Mouse (Mus musculus): ENCODE measurements around the gene Gm49322. TPM values are rescaled to one million over a fixed set of nuclear protein-coding genes. Genes with fewer than 3 reads are reported as not detected.

The Gm49322 gene
- polyA plus RNA-seq, 1 experiment from 2014 or later: 2.3 TPM

DNA sequence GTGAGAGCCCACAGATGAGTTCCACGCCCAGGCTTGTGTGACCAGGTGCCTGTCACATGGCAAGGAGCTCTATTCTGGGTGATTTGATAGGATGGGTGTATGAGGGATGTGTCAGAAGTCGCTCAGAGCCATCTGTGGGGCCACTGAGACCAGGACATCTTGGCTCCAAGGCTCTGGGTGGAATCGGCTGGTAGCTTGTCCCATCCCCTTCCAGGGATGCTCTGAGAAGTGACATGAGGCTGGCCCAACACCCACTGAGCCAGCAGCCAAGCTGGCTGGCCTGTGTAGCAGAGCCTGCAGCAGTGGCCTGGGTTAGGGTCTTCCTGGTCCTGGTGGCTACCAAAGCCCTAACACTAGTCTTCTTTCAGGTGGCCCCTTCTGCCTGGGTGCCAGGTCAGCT lies 2.6 kb downstream of the Gm49322 start:
- peaks cover 49% of the 10 kb centered on the region for H3K36me3 ChIP-seq (ENCODE audit: control insufficient read depth, insufficient read depth)
- H3K27ac ChIP-seq (ENCODE audit: low read depth, low read length): no peak overlapping the region
- no peak overlapping the region for H3K4me2 ChIP-seq (replicated peaks; ENCODE audit: low read depth)
- no peaks in the 10 kb centered on the region for H3K27me3 ChIP-seq (replicated peaks; ENCODE audit: control insufficient read depth, insufficient read depth, low read length)
- 82% methylated on average over 3 of the region's 3 CpGs for WGBS
- H3K4me3 ChIP-seq (ENCODE audit: low read depth, low read length): no peak overlapping the region
- H3K4me1 ChIP-seq (replicated peaks; ENCODE audit: control insufficient read depth, insufficient read depth, low read length): no peaks in the 10 kb centered on the region; the same call in 1 of the 2 replicates
- 0 out of 2 replicates have a peak overlapping the region, but pooled peaks have one; percentile 3 for H3K9ac ChIP-seq (ENCODE audit: low read depth, low read length)
- no peak for TF ChIP-seq CTCF (IDR thresholded peaks at IDR 0.05; ENCODE audit: low read depth)
- no peaks in the 10 kb centered on the region for H3K9me3 ChIP-seq (ENCODE audit: control insufficient read depth)
- ATAC-seq: no peak

- Histone ChIP-seq H3K27me3 (replicated peaks; ENCODE audit: control insufficient read depth, insufficient read depth, low read length) (no peaks in the 10 kb centered on the region), H3K27ac (ENCODE audit: low read depth, low read length) (no peak overlapping the region), H3K36me3 (ENCODE audit: control insufficient read depth, insufficient read depth) (peaks cover 59% of the 10 kb centered on the region), H3K4me1 (replicated peaks; ENCODE audit: control insufficient read depth, insufficient read depth, low read length) (no peaks in the 10 kb centered on the region), H3K4me3 (ENCODE audit: low read depth, low read length) (no peak overlapping the region), H3K4me2 (replicated peaks; ENCODE audit: low read depth) (no peak overlapping the region), H3K9me3 (ENCODE audit: control insufficient read depth) (no peaks in the 10 kb centered on the region), H3K9ac (ENCODE audit: low read depth, low read length) (no peak overlapping the region)
- WGBS: 87% methylated on average over 10 of the region's 10 CpGs
- no peak for TF ChIP-seq CTCF (IDR thresholded peaks at IDR 0.05; ENCODE audit: low read depth)
- no peak for ATAC-seq
Observed at GRCm38 (mm10) chr10:80609269-80609924, 3.6 kb downstream of the Gm49322 start.

GRCm38 (mm10) chr10:80610116-80610785 lies 4.4 kb downstream of the Gm49322 start:
- Histone ChIP-seq H3K4me2 (replicated peaks; ENCODE audit: low read depth) (no peak overlapping the region), H3K4me3 (ENCODE audit: low read depth, low read length) (no peak overlapping the region), H3K9ac (ENCODE audit: low read depth, low read length) (no peak overlapping the region), H3K27ac (ENCODE audit: low read depth, low read length) (no peak overlapping the region), H3K27me3 (replicated peaks; ENCODE audit: control insufficient read depth, insufficient read depth, low read length) (no peaks in the 10 kb centered on the region), H3K36me3 (ENCODE audit: control insufficient read depth, insufficient read depth) (peaks cover 67% of the 10 kb centered on the region), H3K9me3 (ENCODE audit: control insufficient read depth) (no peaks in the 10 kb centered on the region), H3K4me1 (replicated peaks; ENCODE audit: control insufficient read depth, insufficient read depth, low read length) (no peaks in the 10 kb centered on the region)
- 90% methylated on average over 9 of the region's 9 CpGs for WGBS
- TF ChIP-seq CTCF (IDR thresholded peaks at IDR 0.05; ENCODE audit: low read depth): no peak
- no peak for ATAC-seq

DNA sequence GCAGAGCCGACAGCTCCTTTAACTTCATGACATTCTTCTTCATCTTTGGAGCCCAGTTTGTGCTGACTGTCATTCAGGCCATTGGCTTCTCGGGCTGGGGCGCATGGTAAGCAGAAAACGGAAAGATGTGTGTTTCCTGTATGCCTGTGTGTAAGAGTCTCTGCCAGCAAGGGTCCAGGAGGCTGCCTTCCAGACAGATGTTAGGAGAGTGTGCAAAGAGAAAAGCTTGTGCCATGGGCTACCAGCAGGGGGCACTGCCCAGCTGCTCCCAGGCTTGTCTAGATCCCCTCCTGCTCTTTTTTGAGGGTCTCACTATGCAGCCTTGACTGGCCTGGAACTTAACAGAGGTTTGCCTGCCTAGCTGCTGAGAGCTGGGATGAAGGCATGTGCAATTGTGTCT lies 5.2 kb downstream of the Gm49322 start:
- peak; percentile 86 for TF ChIP-seq CTCF (IDR thresholded peaks at IDR 0.05; ENCODE audit: low read depth)
- no peak overlapping the region for H3K4me3 ChIP-seq (ENCODE audit: low read depth, low read length)
- WGBS: 82% methylated on average over 4 of the region's 4 CpGs

DNA sequence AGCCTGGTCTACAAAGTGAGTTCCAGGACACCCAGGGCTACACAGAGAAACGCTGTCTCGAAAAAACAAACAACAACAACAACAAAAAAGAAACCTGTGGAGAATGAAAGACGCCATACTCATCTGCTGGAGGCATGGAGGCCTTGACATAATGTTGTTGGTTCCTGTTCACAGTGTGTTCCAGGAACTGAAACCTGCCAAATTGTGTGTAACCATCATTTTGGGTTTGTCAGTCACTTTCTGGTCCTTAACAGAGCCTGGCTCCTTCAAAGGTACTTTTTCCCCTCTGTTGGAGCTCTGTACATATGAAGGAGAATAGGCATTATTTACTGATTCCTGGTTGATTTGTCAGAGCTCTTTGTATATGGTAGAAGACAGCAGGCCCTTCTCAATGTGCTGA lies 6.1 kb downstream of the Gm49322 start:
- WGBS: 93% methylated on average over 3 of the region's 3 CpGs
- H3K4me3 ChIP-seq (ENCODE audit: low read depth, low read length): no peak overlapping the region
- no peak overlapping the region for H3K27ac ChIP-seq (ENCODE audit: low read depth, low read length)
- TF ChIP-seq CTCF (IDR thresholded peaks at IDR 0.05; ENCODE audit: low read depth): no peak
- no peaks in the 10 kb centered on the region for H3K9me3 ChIP-seq (ENCODE audit: control insufficient read depth)
- no peaks in the 10 kb centered on the region for H3K4me1 ChIP-seq (replicated peaks; ENCODE audit: control insufficient read depth, insufficient read depth, low read length)
- H3K4me2 ChIP-seq (replicated peaks; ENCODE audit: low read depth): no peak overlapping the region
- H3K27me3 ChIP-seq (replicated peaks; ENCODE audit: control insufficient read depth, insufficient read depth, low read length): no peaks in the 10 kb centered on the region
- H3K36me3 ChIP-seq (ENCODE audit: control insufficient read depth, insufficient read depth): peaks cover 63% of the 10 kb centered on the region
- H3K9ac ChIP-seq (ENCODE audit: low read depth, low read length): no peak overlapping the region
- ATAC-seq: no peak

More for the DNA sequence above, 5.2 kb downstream of the Gm49322 start:
- Histone ChIP-seq H3K4me2 (replicated peaks; ENCODE audit: low read depth) (no peak overlapping the region), H3K27ac (ENCODE audit: low read depth, low read length) (no peak overlapping the region), H3K4me1 (replicated peaks; ENCODE audit: control insufficient read depth, insufficient read depth, low read length) (no peaks in the 10 kb centered on the region), H3K9ac (ENCODE audit: low read depth, low read length) (no peak overlapping the region), H3K9me3 (ENCODE audit: control insufficient read depth) (no peaks in the 10 kb centered on the region), H3K27me3 (replicated peaks; ENCODE audit: control insufficient read depth, insufficient read depth, low read length) (no peaks in the 10 kb centered on the region), H3K36me3 (ENCODE audit: control insufficient read depth, insufficient read depth) (peaks cover 71% of the 10 kb centered on the region)
- no peak for ATAC-seq

DNA sequence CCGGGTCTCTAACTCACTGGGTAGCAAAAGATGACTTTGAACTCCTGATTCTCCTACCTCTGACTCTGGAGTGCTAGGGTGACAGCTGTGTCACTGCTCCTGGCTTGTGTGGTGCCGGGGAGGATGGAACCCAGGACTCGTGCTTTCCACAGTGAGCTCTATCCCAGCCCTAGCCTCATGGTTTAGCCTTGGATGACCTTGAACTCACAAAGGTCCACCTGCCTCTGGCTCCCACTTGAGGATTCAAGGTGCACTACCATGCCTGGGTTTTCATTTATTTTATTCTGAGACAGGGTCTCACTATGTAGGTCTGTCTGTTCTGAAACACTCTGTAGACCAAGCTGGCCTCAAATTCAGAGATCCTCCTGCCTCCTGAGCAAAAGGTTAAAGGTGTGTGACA lies 8.0 kb downstream of the Gm49322 start:
- no peak for ATAC-seq
- Histone ChIP-seq H3K27me3 (replicated peaks; ENCODE audit: control insufficient read depth, insufficient read depth, low read length) (no peaks in the 10 kb centered on the region), H3K9ac (ENCODE audit: low read depth, low read length) (no peak overlapping the region), H3K4me1 (replicated peaks; ENCODE audit: control insufficient read depth, insufficient read depth, low read length) (no peaks in the 10 kb centered on the region), H3K9me3 (ENCODE audit: control insufficient read depth) (no peaks in the 10 kb centered on the region), H3K4me3 (ENCODE audit: low read depth, low read length) (no peak overlapping the region), H3K4me2 (replicated peaks; ENCODE audit: low read depth) (no peak overlapping the region), H3K27ac (ENCODE audit: low read depth, low read length) (no peak overlapping the region), H3K36me3 (ENCODE audit: control insufficient read depth, insufficient read depth) (peaks cover 44% of the 10 kb centered on the region)
- no peak for TF ChIP-seq CTCF (IDR thresholded peaks at IDR 0.05; ENCODE audit: low read depth)
- WGBS: 82% methylated on average over 3 of the region's 3 CpGs
